Mouse (Mus musculus) MEL (cell line): ENCODE data around the gene Dnm2. TPM values are rescaled to one million over a fixed set of nuclear protein-coding genes. Genes with fewer than 3 reads are reported as not detected.

Source experiments
- DNase-seq: peaks from one replicate; pipeline ENCODE4 v3.0.0; 2011; ENCODE audit warnings: low read depth, low spot score
- H3K27ac ChIP-seq: 2 replicates; pipeline ENCODE4 v1.5.1; 2012; ENCODE audit warnings: low read depth, mild to moderate bottlenecking, control low read depth, low read length, moderate library complexity; ENCODE audit not compliant: control insufficient read depth
- H3K27me3 ChIP-seq, 2 experiments: fragments of 150-350 bp in 1 of 2; sonication (generic) in 1 of 2; 2 replicates each; pipeline ENCODE4 v1.6.1; 2012; ENCODE audit warnings: low read length in 2 of 2, mild to moderate bottlenecking in 2 of 2, improper control_type of control experiment in 1 of 2, moderate library complexity in 1 of 2; ENCODE audit not compliant: insufficient read depth in 2 of 2, control insufficient read depth in 1 of 2
- H3K36me3 ChIP-seq, 2 experiments: 2 replicates each; pipeline ENCODE4 v1.6.1; 2012 to 2014; ENCODE audit warnings: low read length in 2 of 2, improper control_type of control experiment in 1 of 2, inconsistent platforms in 1 of 2, mild to moderate bottlenecking in 1 of 2; ENCODE audit not compliant: insufficient read depth in 2 of 2, control insufficient read depth in 1 of 2
- H3K4me1 ChIP-seq, 2 experiments: fragments of 150-350 bp in 1 of 2; sonication (generic) in 1 of 2; 2 replicates each; pipeline ENCODE4 v1.6.1; 2012; ENCODE audit warnings: low read length in 2 of 2, improper control_type of control experiment in 1 of 2, mild to moderate bottlenecking in 1 of 2; ENCODE audit not compliant: insufficient read depth in 2 of 2, control insufficient read depth in 1 of 2
- H3K4me3 ChIP-seq, 2 experiments: fragments of 150-350 bp in 1 of 2; sonication (generic) in 1 of 2; 2 replicates each; pipeline ENCODE4 v1.5.1; 2012; ENCODE audit warnings: low read depth in 2 of 2, low read length in 2 of 2, mild to moderate bottlenecking in 2 of 2, moderate library complexity in 2 of 2, control low read depth in 1 of 2, improper control_type of control experiment in 1 of 2; ENCODE audit not compliant: control insufficient read depth in 1 of 2, insufficient read depth in 1 of 2
- H3K79me2 ChIP-seq: 2 replicates; pipeline ENCODE4 v1.6.1; 2012; ENCODE audit warnings: mild to moderate bottlenecking, low read length, moderate library complexity; ENCODE audit not compliant: control insufficient read depth, poor library complexity, insufficient read depth
- H3K9ac ChIP-seq: 2 replicates; pipeline ENCODE4 v1.6.1; 2012; ENCODE audit warnings: low read depth, mild to moderate bottlenecking, control low read depth, low read length, moderate library complexity; ENCODE audit not compliant: control insufficient read depth, poor library complexity, severe bottlenecking
- H3K9me3 ChIP-seq: fragments of 150-350 bp; sonication (generic); replicated peaks from 2 replicates; pipeline ENCODE4 v1.6.1; 2012; ENCODE audit warnings: mild to moderate bottlenecking, low read length, improper control_type of control experiment, moderate library complexity; ENCODE audit not compliant: insufficient read depth
- BHLHE40 ChIP-seq: IDR thresholded peaks from 2 replicates; pipeline ENCODE4 v1.6.1; 2012; ENCODE audit warnings: low read depth, mild to moderate bottlenecking, inconsistent platforms, low read length, improper control_type of control experiment, borderline replicate concordance
- CHD1 ChIP-seq: IDR thresholded peaks from 2 replicates; pipeline ENCODE4 v1.6.1; 2012; ENCODE audit warnings: low read depth, mild to moderate bottlenecking, inconsistent platforms, low read length, improper control_type of control experiment
- CTCF ChIP-seq, 3 experiments: IDR thresholded peaks in 2 of 3; conservative IDR thresholded peaks in 1 of 3; 2 replicates each; pipeline ENCODE4 v1.5.1; 2011 to 2012; ENCODE audit warnings: low read length in 3 of 3, low read depth in 2 of 3, mild to moderate bottlenecking in 2 of 3, improper control_type of control experiment in 1 of 3, inconsistent platforms in 1 of 3, mixed read lengths in 1 of 3, moderate library complexity in 1 of 3; ENCODE audit not compliant: control insufficient read depth in 1 of 3, insufficient read depth in 1 of 3, poor library complexity in 1 of 3, severe bottlenecking in 1 of 3
- E2F4 ChIP-seq: IDR thresholded peaks from 2 replicates; pipeline ENCODE4 v1.6.1; 2011; ENCODE audit warnings: low read depth, low read length, improper control_type of control experiment, borderline replicate concordance
- ELF1 ChIP-seq: IDR thresholded peaks from 2 replicates; pipeline ENCODE4 v1.6.1; 2014; ENCODE audit warnings: low read depth, mild to moderate bottlenecking, inconsistent platforms, low read length, improper control_type of control experiment, moderate library complexity
- EP300 ChIP-seq, 2 experiments: IDR thresholded peaks; 2 replicates each; pipeline ENCODE4 v1.6.1; 2011; ENCODE audit warnings: improper control_type of control experiment in 2 of 2, low read length in 2 of 2, low read depth in 1 of 2, mild to moderate bottlenecking in 1 of 2
- ETS1 ChIP-seq: IDR thresholded peaks from 2 replicates; pipeline ENCODE4 v1.6.1; 2012; ENCODE audit warnings: low read depth, mild to moderate bottlenecking, inconsistent platforms, low read length, improper control_type of control experiment, moderate library complexity
- GABPA ChIP-seq: IDR thresholded peaks from 2 replicates; pipeline ENCODE4 v1.6.1; 2012; ENCODE audit warnings: low read depth, mild to moderate bottlenecking, inconsistent platforms, low read length, improper control_type of control experiment, moderate library complexity
- GATA1 ChIP-seq: IDR thresholded peaks from 2 replicates; pipeline ENCODE4 v1.6.1; 2011; ENCODE audit warnings: low read depth, low read length, improper control_type of control experiment
- HCFC1 ChIP-seq: IDR thresholded peaks from 2 replicates; pipeline ENCODE4 v1.6.1; 2012; ENCODE audit warnings: low read depth, mild to moderate bottlenecking, inconsistent platforms, low read length, improper control_type of control experiment, moderate library complexity
- JUND ChIP-seq: IDR thresholded peaks from 2 replicates; pipeline ENCODE4 v1.6.1; 2011; ENCODE audit warnings: low read depth, mild to moderate bottlenecking, improper control_type of control experiment, low read length
- KAT2A ChIP-seq: conservative IDR thresholded peaks from 2 replicates; pipeline ENCODE4 v1.6.1; 2012; ENCODE audit warnings: low read depth, low read length, improper control_type of control experiment, inconsistent platforms
- MAFK ChIP-seq: IDR thresholded peaks from 2 replicates; pipeline ENCODE4 v1.6.1; 2011; ENCODE audit warnings: low read depth, mild to moderate bottlenecking, low read length, improper control_type of control experiment, borderline replicate concordance
- MAX ChIP-seq: IDR thresholded peaks from 2 replicates; pipeline ENCODE4 v1.6.1; 2011; ENCODE audit warnings: low read length, improper control_type of control experiment
- MAZ ChIP-seq: IDR thresholded peaks from 2 replicates; pipeline ENCODE4 v1.6.1; 2012; ENCODE audit warnings: low read depth, mild to moderate bottlenecking, inconsistent platforms, low read length, improper control_type of control experiment
- MEF2A ChIP-seq: IDR thresholded peaks from 2 replicates; pipeline ENCODE4 v1.6.1; 2014; ENCODE audit warnings: low read depth, mild to moderate bottlenecking, inconsistent platforms, low read length, improper control_type of control experiment; ENCODE audit not compliant: poor library complexity, insufficient replicate concordance, severe bottlenecking; ENCODE audit errors: extremely low read depth
- MXI1 ChIP-seq: IDR thresholded peaks from 2 replicates; pipeline ENCODE4 v1.6.1; 2011; ENCODE audit warnings: mild to moderate bottlenecking, low read depth, low read length, improper control_type of control experiment
- MYB ChIP-seq: IDR thresholded peaks from 2 replicates; pipeline ENCODE4 v1.6.1; 2011; ENCODE audit warnings: mild to moderate bottlenecking, low read depth, low read length, improper control_type of control experiment
- MYC ChIP-seq: IDR thresholded peaks from 2 replicates; pipeline ENCODE4 v1.6.1; 2011; ENCODE audit warnings: low read depth, mild to moderate bottlenecking, low read length, improper control_type of control experiment, moderate library complexity
- NELFE ChIP-seq: IDR thresholded peaks from 2 replicates; pipeline ENCODE4 v1.6.1; 2011; ENCODE audit warnings: low read depth, low read length, improper control_type of control experiment
- NRF1 ChIP-seq: IDR thresholded peaks from 2 replicates; pipeline ENCODE4 v1.6.1; 2014; ENCODE audit warnings: low read depth, mild to moderate bottlenecking, inconsistent platforms, low read length, improper control_type of control experiment, moderate library complexity; ENCODE audit not compliant: poor library complexity, insufficient read depth, severe bottlenecking
- POLR2A ChIP-seq, 2 experiments: IDR thresholded peaks; 2 replicates each; pipeline ENCODE4 v1.6.1; 2011 to 2012; ENCODE audit warnings: low read length in 2 of 2, mild to moderate bottlenecking in 2 of 2, control low read depth in 1 of 2, improper control_type of control experiment in 1 of 2, low read depth in 1 of 2, moderate library complexity in 1 of 2; ENCODE audit not compliant: control insufficient read depth in 1 of 2, insufficient read depth in 1 of 2, poor library complexity in 1 of 2
- POLR2AphosphoS2 ChIP-seq: IDR thresholded peaks from 2 replicates; pipeline ENCODE4 v1.6.1; 2011; ENCODE audit warnings: low read length, improper control_type of control experiment
- RAD21 ChIP-seq: IDR thresholded peaks from 2 replicates; pipeline ENCODE4 v1.6.1; 2011; ENCODE audit warnings: mild to moderate bottlenecking, low read depth, low read length, improper control_type of control experiment
- RCOR1 ChIP-seq: IDR thresholded peaks from 2 replicates; pipeline ENCODE4 v1.6.1; 2012; ENCODE audit warnings: low read depth, mild to moderate bottlenecking, inconsistent platforms, low read length, improper control_type of control experiment
- SIN3A ChIP-seq: IDR thresholded peaks from 2 replicates; pipeline ENCODE4 v1.6.1; 2012; ENCODE audit warnings: low read length, improper control_type of control experiment, inconsistent platforms
- SMC3 ChIP-seq: IDR thresholded peaks from 2 replicates; pipeline ENCODE4 v1.6.1; 2011; ENCODE audit warnings: low read depth, low read length, improper control_type of control experiment
- TAL1 ChIP-seq: IDR thresholded peaks from 2 replicates; pipeline ENCODE4 v1.6.1; 2012; ENCODE audit warnings: mild to moderate bottlenecking, inconsistent platforms, low read length, moderate library complexity, mixed read lengths
- TBP ChIP-seq: IDR thresholded peaks from 2 replicates; pipeline ENCODE4 v1.8.0; 2011; ENCODE audit warnings: low read depth, low read length, improper control_type of control experiment
- TCF12 ChIP-seq: IDR thresholded peaks from 2 replicates; pipeline ENCODE4 v1.6.1; 2014; ENCODE audit warnings: low read depth, mild to moderate bottlenecking, inconsistent platforms, low read length, improper control_type of control experiment, moderate library complexity
- UBTF ChIP-seq: IDR thresholded peaks from 2 replicates; pipeline ENCODE4 v1.6.1; 2012; ENCODE audit warnings: low read depth, mild to moderate bottlenecking, inconsistent platforms, low read length, improper control_type of control experiment, moderate library complexity, borderline replicate concordance; ENCODE audit not compliant: insufficient read depth
- USF1 ChIP-seq: IDR thresholded peaks from 2 replicates; pipeline ENCODE4 v1.6.1; 2014; ENCODE audit warnings: low read depth, mild to moderate bottlenecking, inconsistent platforms, low read length, improper control_type of control experiment, moderate library complexity
- USF2 ChIP-seq, 2 experiments: IDR thresholded peaks; 2 replicates each; pipeline ENCODE4 v1.6.1; 2011 to 2012; ENCODE audit warnings: improper control_type of control experiment in 2 of 2, low read length in 2 of 2, borderline replicate concordance in 1 of 2, inconsistent platforms in 1 of 2, low read depth in 1 of 2, mild to moderate bottlenecking in 1 of 2; ENCODE audit not compliant: insufficient read depth in 1 of 2
- ZC3H11A ChIP-seq: IDR thresholded peaks from 2 replicates; pipeline ENCODE4 v1.6.1; 2012; ENCODE audit warnings: low read depth, mild to moderate bottlenecking, inconsistent platforms, low read length, improper control_type of control experiment
- ZKSCAN1 ChIP-seq: IDR thresholded peaks from 2 replicates; pipeline ENCODE4 v1.6.1; 2012; ENCODE audit warnings: low read depth, mild to moderate bottlenecking, inconsistent platforms, low read length, improper control_type of control experiment, moderate library complexity
- ZMIZ1 ChIP-seq: IDR thresholded peaks from 2 replicates; pipeline ENCODE4 v1.6.1; 2012; ENCODE audit warnings: low read depth, mild to moderate bottlenecking, inconsistent platforms, low read length, improper control_type of control experiment, moderate library complexity
- ZNF384 ChIP-seq: IDR thresholded peaks from 2 replicates; pipeline ENCODE4 v1.6.1; 2012; ENCODE audit warnings: low read depth, mild to moderate bottlenecking, inconsistent platforms, low read length, improper control_type of control experiment
- polyA plus RNA-seq, 2 experiments: library from polyadenylated mRNA; stranded (reverse) in 1 of 2; unstranded in 1 of 2; fragments of >175 nt in 1 of 2; fragments of >200 nt in 1 of 2; gene quantifications; 2 replicates each; pipeline versions ENCODE4 v1.2.1 to v1.2.4; 2012; ENCODE audit warnings: low replicate concordance in 2 of 2, low read depth in 1 of 2; ENCODE audit not compliant: insufficient read length in 2 of 2, insufficient read depth in 1 of 2, missing spikeins in 1 of 2
- total RNA-seq: library from RNA; depleted of rRNA; stranded (reverse); fragments of 300-350 nt; gene quantifications from 2 replicates; pipeline ENCODE4 v1.2.3, GENCODE M21; 2012

Dnm2 gene
- total and polyA plus RNA-seq, 3 experiments = 117 to 832 (median 237) TPM

- no peak overlapping the region for H3K27ac ChIP-seq
- TF ChIP-seq RCOR1 = no peak; the same call in 1 of the 2 replicates
- TF ChIP-seq ETS1 = no peak
- TF ChIP-seq MEF2A = peak; percentile 77; the same call in 1 of the 2 replicates
- no peak for TF ChIP-seq ZNF384
- TF ChIP-seq MXI1 = 0 out of 2 replicates have a peak, but pooled peaks have one; percentile 9
- TF ChIP-seq ZKSCAN1 = no peak
- no peak for TF ChIP-seq BHLHE40
- no peak for TF ChIP-seq POLR2A (IDR thresholded peaks at IDR 0.05; ENCODE audit: control insufficient read depth in 1 of 2, insufficient read depth in 1 of 2, low read depth in 1 of 2, low read length in 2 of 2, poor library complexity in 1 of 2)
- TF ChIP-seq SMC3 = no peak
- TF ChIP-seq ELF1 = no peak
- no peak for TF ChIP-seq USF2 (IDR thresholded peaks at IDR 0.05; ENCODE audit: borderline replicate concordance in 1 of 2, insufficient read depth in 1 of 2, low read depth in 1 of 2, low read length in 2 of 2)
- no peak for TF ChIP-seq NRF1
- no peak for TF ChIP-seq TBP
- TF ChIP-seq MAZ = no peak
- TF ChIP-seq MAFK = peak; percentile 46; the same call in 1 of the 2 replicates
- peak in 1 of 2 experiments; percentile 54; a peak in 1 of 4 replicates for TF ChIP-seq EP300 (IDR thresholded peaks at IDR 0.05; ENCODE audit: low read depth in 1 of 2, low read length in 2 of 2)
- no peak for TF ChIP-seq TAL1
- TF ChIP-seq CTCF (IDR thresholded peaks at IDR 0.05 in 2 of 3, conservative IDR thresholded peaks at IDR 0.05 in 1 of 3; ENCODE audit: control insufficient read depth in 1 of 3, insufficient read depth in 1 of 3, low read depth in 2 of 3, low read length in 3 of 3, poor library complexity in 1 of 3, severe bottlenecking in 1 of 3) = no peak
- no peak for TF ChIP-seq KAT2A
- no peak for TF ChIP-seq JUND
- TF ChIP-seq GATA1 = no peak
- TF ChIP-seq MAX = 0 out of 2 replicates have a peak, but pooled peaks have one; percentile 32
- TF ChIP-seq USF1 = no peak
- TF ChIP-seq HCFC1 = no peak
- TF ChIP-seq UBTF = no peak
- TF ChIP-seq RAD21 = no peak
- TF ChIP-seq GABPA = no peak
- peak; percentile 49; the same call in 1 of the 2 replicates for TF ChIP-seq SIN3A
- no peak for TF ChIP-seq MYC
- no peak for TF ChIP-seq NELFE
- TF ChIP-seq MYB = no peak
- TF ChIP-seq POLR2AphosphoS2 = no peak
- TF ChIP-seq CHD1 = no peak
- TF ChIP-seq E2F4 = no peak
- TF ChIP-seq ZC3H11A = no peak
- TF ChIP-seq TCF12 = no peak
- no peak for TF ChIP-seq ZMIZ1
- no peaks in the 10 kb centered on the region for H3K27me3 ChIP-seq
- peaks cover 88% of the 10 kb centered on the region for H3K79me2 ChIP-seq
- H3K9ac ChIP-seq = no peak overlapping the region
- DNase-seq = peak; percentile 71
- H3K4me3 ChIP-seq = no peak overlapping the region
- no peaks in the 10 kb centered on the region for H3K9me3 ChIP-seq
- H3K4me1 ChIP-seq = peaks cover 42 to 46% of the 10 kb centered on the region in 2 experiments
- H3K36me3 ChIP-seq = peaks cover 21 to 43% of the 10 kb centered on the region in 2 experiments
These were observed 9.7 kb downstream of the Dnm2 start for GRCm38 (mm10) chr9:21434410-21434809.
